Mouse (Mus musculus) ovary, postnatal 14 days (tissue): ENCODE results near the gene Diexf.

Experiments
- DNase-seq: peaks from one replicate; pipeline ENCODE4 v3.0.0; 2022; ENCODE audit warnings: low spot score

Gene Diexf

DNA sequence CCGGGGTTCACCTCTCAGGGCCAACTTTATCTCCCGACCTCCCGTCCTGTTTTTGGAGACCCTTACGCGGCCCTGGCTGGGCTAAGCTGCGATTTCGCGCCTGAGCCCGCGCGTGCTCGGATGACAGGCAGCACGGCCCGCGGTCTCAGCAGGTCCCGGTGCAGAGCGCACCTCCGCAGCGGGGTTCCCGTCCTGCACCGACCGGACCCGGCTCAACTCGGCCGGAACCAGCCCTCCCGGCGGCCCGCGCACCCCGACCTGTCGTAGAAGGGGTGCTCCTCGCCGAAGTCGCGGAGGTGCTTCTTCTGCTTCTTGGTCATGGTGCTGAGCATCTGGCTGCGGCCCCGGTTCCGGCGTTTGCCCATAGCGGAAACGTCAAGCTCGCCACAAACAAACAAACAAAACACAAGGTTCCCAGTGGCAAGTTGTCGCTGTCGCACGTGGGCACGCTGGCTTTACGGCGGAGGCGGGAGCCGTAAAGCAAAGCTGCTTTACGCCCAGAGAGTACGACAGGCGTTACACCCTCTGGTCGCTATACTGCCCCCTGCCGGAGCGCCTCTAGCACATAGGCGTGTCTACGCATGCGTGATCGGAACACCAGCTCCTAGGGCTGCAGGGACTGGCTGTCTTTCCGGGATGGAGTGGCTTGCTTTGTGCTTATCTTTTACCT is at the start of gene Diexf:
Gene Diexf (minus strand): TSS at position 487 of the 670 bp plus-strand sequence.
- peak; percentile 95 for DNase-seq

DNA sequence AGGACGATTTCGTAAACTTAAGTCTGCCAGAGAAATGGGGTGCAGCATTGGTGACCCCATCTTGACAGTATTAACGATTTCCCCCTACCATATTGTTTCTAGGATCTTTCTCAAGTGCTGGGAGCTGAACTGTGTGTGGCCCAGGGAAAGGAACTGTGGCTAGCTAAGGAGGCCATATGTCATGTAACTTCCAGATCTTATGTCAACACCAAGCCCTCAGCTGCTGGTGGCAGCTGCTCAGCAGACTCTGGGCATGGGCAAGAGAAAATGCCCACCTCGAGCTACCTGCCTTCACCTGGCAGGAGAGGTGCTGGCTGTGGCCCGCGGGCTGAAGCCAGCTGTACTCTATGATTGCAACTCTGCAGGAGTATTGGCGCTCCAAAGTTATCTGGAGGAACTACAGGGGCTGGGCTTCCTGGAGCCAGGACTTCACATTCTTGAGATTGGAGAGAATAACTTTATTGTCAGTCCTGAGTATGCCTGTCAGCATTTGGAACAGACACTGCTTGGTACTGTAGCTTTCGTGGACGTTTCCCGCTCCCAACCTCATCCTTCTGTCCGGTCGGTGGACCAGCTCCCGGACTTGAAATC is 44.2 kb upstream of the Diexf start:
- DNase-seq, result no peak

DNA sequence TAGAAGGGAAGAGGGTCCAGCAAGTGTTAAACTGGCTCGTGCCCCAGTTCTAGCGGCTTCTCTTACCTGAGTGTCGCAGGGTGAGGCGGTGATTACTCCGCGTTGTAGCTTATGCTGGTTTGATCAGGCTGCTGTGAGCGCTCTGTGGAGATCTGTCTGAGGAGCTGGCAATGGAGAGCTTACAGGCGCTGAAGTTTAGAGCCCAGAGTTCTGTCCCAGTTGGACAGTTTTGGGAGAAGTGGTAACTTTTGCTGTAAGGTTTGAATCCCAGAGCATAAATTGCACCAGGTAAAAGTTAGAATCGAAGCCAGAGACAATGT is 43.7 kb upstream of the Diexf start:
- DNase-seq, result no peak

DNA sequence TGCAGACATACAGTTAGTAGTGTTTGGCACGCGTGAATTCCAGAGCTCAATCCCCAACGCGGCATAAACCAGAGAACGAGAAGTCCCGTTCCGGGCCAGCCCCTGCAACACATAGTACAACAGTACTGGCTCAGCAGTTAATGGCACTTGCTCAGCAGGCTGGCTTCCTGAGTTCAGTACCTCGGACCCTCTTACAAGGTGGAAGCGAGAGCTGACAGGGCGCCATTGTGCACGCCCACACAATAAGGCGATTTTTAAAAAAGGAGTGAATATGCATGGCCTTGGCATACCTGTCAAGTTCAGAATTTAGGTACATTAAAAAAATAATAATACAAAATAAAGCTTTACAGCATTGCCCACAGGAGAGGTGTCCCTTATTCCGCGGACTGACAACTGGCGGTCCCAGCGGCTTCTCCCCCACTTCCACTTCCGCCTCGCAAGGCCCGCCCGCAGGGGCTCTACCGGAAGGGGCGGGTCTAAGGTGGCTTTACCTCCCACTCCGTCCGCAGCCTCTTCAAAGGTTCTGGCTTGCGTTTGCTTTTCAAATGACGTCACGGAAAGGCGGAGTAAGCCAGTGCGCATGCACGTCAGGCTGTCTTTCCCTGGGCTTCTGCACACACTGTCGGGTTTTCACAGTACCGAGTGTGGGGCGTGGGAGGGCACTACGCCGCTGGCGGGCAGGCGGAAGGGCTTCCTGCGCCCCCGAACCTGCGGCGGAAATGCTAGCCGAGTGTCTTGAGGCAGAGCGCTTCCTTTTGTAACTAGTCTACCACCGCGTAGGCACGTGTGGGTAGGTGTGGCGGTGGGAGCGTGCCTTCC is 43.1 kb upstream of the Diexf start:
- peak; percentile 91 for DNase-seq

DNA sequence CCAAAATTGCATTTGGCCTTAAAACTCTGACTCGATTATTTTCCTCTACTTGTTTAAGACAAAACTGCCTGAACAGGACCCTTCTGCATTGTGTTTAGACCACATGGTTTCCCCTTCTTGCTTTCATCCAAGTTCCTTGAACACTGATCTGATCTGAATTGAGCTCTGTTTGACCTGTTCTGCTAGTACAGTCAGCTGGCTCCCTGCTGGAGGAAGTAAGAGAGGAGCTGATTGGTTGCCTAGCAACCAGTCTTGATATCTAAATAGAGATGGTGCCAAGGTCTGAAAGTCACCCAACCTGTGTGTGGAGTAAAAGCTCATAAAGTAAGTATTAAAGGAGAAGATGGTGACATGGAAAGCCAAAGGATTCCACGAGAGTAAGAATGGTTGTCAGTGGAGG is 39.8 kb upstream of the Diexf start:
- no peak for DNase-seq

DNA sequence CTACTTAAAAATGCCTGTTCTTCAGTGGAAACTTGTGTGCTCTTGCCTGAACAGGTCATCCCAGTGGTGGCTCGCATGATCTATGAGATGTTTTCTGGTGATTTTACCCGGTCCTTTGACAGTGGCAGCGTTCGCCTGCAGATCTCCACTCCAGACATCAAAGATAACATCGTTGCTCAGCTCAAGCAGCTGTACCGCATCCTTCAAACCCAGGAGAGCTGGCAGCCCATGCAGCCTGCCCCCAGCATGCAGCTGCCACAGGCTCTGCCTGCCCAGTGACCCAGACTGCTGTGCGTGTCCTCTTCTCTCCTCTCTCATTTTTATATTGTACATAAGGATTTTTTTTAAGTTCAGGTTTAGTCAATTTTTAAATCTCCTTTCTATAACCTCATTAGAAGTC is 39.2 kb upstream of the Diexf start:
- no peak for DNase-seq

DNA sequence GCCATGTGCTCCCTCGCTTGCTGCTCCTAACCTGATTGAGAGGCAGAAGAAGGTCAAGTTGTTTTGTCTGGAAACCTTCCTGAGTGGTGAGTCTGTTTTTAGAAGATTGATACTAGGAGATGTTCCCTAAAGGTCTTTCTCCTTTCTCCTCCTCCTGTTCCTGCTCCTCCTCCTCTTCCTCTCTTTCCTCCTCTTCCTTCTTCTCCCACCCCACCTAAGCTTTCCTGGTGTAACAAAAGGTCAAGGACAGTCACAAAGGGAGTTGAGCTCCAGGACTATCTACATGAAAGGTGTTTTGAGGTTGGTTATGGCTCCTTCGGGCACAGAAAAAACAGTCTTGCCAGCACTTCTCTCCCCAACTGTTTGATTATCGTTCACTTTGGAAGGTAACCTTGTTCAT is 37.7 kb upstream of the Diexf start, which contains the start of gene A130010J15Rik:
Gene A130010J15Rik (plus strand): TSS at position 301 of the 400 bp plus-strand sequence.
- DNase-seq, result no peak

DNA sequence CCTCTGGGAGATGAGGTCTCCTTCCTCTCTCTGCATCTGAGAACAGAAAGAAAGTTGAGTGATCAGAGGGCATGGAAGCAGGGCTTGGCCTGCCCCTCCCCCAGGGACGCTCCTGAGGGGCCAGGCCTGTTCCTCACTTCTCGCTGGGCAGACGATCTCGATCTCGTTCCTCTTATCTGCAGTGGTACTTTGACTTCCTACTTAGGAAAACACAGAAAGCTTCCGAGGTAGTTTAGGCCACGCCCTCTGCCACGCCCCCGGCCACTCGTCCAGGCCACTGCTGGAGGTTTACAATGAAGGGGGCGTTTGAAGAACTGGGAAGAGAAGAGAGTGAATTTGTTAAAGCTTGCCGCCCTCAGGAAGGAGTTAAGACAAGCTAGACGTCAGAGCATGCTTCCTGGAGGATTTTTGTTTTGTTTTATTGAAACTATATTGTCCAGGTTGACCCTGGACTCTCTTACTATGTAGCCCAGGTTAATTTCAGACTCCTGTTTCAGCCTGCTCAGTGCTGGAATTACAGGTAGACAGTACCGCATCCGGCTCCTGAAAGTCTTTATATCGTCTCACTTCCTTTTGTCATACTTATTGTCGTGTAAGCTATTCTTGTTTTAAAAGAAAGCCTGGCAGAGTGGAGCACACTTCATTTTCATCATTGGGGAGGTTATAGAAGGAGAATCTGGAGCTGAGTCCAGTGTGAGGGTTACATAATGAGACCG is 30.4 kb upstream of the Diexf start:
- DNase-seq, result no peak

DNA sequence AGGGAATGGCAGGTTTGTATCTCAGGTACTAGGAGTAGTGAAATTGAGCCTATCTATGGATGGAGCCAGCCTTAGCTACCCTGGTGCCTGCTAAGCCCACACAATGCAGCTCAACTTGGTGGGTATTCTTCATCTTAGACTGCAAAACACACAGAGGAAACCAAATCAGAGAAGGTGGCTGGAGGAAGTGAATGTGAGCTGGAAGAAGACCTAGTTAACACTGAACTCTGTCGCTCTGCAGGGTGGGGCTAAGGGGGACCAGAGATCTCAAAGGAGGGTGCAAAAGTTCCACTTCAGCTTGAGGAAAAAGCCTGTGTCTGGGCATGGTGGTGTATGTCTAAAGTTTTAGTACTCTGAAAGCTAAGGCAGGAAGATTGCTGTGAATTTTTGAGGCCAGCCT is 29.5 kb upstream of the Diexf start:
- no peak for DNase-seq

DNA sequence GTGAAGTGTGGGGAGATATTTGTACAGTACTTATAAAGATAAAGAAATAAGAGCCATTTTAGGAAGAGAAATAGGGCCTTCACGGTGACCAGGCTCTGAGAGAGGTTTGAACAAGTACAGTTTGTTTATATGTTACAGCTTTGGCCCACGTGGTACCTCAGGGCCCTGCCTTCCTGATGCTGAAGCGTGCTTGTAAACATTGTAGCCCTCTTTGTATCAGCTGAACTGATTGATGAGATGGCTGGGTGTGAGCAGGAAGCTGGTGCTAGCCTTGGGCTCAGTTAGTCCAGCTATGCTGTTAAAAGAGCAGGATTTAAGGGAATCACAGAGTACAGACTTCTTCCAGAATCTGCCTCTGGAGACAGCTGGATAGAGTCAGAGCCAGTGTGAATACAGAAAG is 29.1 kb upstream of the Diexf start:
- no peak for DNase-seq

DNA sequence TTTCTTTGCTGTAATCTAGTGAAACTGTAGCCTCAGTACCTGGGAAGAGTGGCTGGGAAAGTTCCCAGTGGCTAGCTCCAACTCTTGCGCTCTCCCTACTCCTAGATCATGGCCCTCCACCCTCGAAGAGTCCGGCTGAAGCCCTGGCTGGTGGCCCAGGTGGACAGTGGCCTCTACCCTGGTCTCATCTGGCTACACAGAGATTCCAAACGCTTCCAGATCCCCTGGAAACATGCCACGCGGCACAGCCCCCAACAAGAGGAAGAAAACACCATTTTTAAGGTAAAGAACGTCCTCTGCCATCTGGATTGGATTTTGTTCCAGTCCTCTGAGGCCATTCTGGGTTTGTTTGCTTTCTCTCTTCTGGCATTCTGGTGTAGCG is 27.0 kb upstream of the Diexf start:
- no peak for DNase-seq

DNA sequence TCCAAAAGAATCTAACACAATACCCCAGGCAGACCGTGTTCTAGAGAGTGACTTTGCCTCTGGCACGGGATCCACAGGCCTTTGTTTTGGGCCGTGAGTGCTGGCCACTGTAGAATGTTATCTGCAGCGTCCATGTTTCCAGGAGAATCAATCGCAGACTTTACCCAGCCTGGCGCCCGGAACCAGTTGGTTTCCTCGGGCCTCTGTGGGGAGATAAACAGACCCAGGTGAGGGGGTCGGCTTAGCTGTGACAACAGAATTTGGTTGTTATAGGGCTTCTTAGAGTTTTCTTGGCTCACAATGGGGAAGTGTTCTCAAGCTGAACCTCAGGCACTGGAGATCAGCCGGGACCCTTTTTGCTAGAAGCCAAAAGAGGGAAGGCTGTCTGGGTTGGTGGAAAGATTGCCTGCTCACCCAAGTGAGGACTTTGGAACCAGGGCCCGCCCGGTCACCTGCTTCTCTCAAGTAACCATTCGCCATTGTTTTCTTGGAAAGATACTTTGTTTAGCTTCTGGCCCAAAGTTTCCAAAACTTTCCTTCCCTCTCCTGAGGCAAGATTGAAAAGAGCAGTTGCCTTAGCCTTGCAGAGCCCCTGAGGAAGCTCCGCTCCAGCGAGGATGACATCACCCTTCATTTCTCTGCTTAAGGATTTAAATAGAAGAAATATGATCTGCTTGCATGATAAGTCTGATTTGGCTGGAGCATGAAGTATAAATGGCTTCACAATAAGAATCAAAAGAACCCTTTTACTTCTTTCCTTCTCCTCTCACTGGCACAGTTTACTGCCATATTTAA is 26.4 kb upstream of the Diexf start:
- DNase-seq, result no peak

DNA sequence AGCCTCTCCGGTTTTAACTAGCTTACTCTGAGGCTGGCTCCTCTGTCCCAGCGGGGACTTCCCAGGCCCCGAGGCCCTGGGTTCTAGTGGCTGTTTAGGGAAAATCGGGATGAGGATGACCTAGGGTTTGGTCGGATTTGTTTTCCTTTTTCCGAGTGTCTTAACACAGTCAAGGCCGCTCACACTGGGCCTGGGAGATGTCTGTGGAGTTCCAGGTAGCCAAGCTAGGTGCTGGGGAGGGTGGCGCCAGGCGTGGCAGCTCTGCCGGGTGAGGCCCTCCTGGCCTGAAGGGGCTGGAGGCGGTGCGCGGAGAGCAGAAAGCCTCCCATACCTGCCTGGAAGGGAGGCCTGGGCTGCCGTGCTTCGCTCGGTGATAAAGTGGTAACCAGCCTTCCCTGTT is 23.5 kb upstream of the Diexf start:
- DNase-seq, result no peak

DNA sequence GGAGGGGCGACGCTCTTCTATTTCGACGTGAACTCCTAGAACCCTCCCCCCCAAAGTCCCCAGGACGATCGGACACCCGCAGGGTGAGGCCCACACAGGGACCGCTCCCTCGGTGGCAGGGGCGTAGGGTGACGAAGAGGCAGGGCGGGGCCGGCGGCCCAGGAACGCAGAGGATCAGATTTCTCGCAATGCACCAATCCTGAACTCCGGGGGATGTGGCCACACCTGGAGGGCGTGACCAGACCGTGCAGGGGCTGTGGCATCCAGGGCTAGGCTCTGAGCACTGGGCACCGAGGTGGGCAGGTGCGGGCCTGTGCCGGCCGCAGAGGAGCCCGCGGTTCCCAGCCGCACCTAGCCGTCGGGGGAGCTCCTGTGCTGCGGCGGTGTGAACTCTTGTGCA is 22.8 kb upstream of the Diexf start, which contains the start of gene Irf6:
Gene Irf6 (plus strand): TSS at position 240 of the 400 bp plus-strand sequence.
- DNase-seq, result peak; percentile 51

DNA sequence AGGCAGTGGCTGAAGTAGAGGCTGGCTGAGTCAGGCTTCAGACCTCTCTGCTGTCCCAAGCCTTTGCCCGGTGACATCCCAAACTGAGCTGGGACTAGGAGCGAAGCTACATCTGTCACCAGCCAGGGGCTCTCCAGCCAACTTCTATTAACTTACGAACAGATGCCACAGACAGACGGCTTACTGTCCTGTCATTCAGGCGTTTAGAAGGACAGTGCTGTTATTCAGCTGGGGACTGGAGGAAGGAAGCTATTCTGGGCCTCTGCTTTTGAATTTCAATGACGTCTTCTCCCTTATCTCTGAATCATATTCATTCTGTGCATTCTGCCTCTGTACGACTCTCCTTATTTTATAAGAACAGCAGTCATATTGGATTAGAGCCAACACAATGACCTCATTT is 21.1 kb upstream of the Diexf start:
- no peak for DNase-seq

DNA sequence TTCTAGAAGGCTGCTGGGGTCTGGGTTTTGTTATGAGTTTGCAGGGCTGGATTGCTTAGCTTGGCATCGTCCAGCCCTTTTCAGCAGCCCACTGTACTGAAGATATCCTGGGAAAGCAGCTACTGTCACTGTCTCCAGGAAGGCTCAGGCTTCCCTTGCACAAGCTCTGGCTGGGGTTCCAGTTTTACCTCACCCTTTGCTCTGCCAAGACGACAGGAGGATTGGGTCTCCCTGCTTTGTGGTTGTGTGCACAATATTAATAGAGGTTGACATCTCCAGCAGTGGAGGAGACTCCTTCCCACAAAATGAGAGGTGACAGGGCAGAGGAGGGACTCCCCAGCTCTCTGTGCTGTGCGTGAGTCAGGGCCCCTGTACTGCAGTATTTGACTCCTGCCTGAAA is 19.2 kb upstream of the Diexf start:
- no peak for DNase-seq

DNA sequence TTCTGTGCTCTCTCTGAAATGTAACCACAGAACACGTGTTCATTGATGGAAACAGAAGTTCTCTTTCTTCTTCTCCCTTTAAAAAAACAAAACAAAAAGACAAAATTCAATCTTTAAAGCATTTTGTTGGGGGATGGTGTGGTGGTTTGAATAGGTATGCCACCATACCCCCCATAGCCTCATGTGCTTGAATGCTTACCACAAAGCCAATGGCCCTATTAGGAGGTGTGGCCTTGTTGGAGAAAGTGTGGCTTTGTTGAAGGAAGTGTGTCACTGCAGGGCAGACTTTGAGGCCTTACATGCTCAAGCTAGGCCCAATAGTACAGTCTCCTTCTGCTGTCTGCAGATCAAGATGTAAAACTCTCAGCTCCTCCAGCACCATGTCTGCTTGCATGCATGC is 16.3 kb upstream of the Diexf start:
- no peak for DNase-seq

DNA sequence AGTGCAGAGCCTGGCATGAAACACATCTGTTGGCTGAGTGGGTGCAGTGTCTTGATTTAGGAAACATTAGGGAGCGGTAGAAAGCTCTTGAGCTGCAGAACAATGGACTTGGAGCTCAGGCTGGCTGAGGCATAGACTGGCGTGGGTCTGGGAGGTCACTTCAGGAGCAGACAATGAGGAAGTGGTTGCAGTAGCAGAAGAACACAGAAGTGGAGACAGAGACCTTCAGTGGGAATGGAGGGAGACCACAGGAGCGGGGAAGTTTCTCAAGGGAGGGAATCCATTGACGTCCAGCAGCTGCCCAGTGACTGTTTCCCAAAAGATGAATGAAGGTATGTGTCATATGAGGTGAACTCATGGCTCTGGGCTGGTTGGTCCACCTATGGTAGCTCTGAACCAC is 15.0 kb upstream of the Diexf start:
- no peak for DNase-seq

DNA sequence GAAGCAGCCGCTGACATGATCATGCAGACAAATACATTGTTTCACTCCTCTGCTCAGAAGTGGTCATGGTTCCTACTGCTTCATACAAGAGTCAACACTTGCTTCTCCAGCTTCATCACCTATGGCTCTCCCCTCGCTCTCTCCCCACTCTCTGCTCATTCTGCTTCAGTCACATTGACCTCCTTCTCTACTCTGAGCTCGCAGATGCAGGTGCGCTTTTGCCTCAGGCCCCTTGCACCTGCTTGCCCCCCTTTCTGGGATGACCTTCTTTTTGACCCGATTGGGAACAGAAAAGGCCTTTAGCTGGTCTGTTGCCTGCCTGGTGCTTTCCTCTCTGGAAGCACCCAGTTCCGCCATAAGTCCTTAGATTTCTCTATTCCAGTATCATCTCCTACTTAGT is 14.4 kb upstream of the Diexf start:
- no peak for DNase-seq

DNA sequence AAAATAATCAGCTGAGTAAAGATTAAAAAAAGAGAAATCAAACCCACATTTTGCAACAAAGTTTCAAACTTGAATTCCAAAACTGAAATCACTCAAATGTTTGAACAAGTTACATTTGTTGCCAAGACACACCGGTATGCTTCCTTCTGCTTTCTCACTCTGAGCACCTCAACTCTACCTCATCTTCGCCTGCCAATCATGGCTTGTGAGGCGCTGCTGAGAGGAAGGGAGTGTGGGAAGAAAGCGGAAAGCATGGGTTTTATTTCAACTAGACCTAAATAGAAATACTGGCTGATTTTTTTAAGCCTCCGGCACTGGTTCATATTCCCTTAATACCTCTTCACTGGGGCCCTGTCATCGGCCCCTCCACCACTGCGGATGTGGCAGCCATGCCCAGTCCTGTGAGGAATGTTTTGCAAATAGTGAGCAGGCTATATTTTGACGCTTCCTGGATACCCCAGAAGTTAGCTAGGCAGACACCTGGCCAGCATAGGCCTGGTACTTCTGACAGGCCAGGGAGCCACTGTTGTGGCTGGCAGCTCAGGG is 12.5 kb upstream of the Diexf start:
- DNase-seq, result no peak

DNA sequence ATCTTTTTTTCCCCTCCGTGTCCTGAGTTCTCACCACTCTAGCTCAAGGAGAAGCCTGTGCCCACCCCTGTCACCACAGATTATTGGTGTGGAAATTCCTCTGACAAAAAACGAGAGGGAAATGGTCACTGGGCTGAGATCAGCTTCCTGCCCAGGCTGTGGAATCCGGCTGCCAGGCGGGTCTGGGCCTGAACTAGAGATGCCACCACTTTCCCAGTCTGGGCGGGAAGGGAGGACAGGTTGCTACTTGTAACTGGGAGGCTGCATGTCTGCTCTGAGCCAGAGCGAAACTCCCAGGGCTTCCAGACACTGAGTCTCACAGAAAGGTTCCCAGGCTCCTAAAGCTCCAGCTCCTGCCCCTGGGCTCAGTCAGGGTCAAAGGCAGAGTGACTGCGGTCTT is 11.0 kb upstream of the Diexf start:
- no peak for DNase-seq

DNA sequence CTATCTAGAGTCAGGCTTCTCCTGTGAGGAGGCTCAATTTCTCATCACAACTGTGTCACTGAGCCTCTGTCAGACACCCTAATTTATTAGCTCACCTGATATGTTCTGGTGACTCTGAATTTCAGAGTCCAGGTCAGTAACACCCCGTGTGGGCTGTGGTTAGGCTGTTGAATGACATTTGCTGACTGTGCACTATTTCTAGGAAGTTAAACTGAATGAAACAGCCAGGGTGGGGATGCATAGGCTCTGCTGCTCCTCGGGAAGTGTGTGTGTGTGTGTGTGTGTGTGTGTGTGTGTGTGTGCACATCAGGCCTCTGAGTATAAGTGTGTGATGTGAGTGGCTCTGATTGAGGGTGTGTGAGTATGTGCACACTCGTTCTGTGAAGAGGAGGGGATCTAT is 8.6 kb upstream of the Diexf start:
- no peak for DNase-seq
